Mouse (Mus musculus): ENCODE results near the gene 1700016C15Rik.

The 1700016C15Rik gene

GRCm38 (mm10) chr1:177796193-177796939, 66.8 kb downstream of the 1700016C15Rik start, which contains the start of gene Adss:
Adss (minus strand) TSS chr1:177796511.
- in situ Hi-C loops (cut with MseI, MboI) = no loop called here

- in situ Hi-C loops (cut with MseI, MboI) = no loop called here
Measured at GRCm38 (mm10) chr1:177797151-177797755, 67.6 kb downstream of the 1700016C15Rik start.
